Mouse (Mus musculus): ENCODE data around the gene Troap. TPM values are rescaled to one million over a fixed set of nuclear protein-coding genes. Genes with fewer than 3 reads are reported as not detected.

The Troap gene
- polyA plus RNA-seq, 1 experiment, result 5.9 TPM

GRCm38 (mm10) chr15:99092870-99093269 is 18.5 kb downstream of the Troap start, which contains the start of gene Dnajc22:
Dnajc22 (plus strand) TSS chr15:99093170.
- peaks cover 3% of the 10 kb centered on the region; the same call in 1 of the 2 replicates for H3K4me1 ChIP-seq (ENCODE audit: control insufficient read depth, insufficient read depth, insufficient read length)
- H3K27me3 ChIP-seq (ENCODE audit: control insufficient read depth, insufficient read depth, low read length), result peaks cover 40% of the 10 kb centered on the region
- peak within 1 kb of the TSS; percentile 21; the same call in 1 of the 2 replicates for H3K4me3 ChIP-seq (ENCODE audit: extremely low read depth, insufficient read depth, insufficient read length)

GRCm38 (mm10) chr15:99093291-99094258 is 19.2 kb downstream of the Troap start:
- DNase-seq (ENCODE audit: low read depth in 1 of 2, low spot score in 2 of 2), result no peak
- Histone ChIP-seq H3K4me1 (ENCODE audit: control insufficient read depth, insufficient read depth, insufficient read length) (peaks cover 3% of the 10 kb centered on the region; the same call in 1 of the 2 replicates), H3K27me3 (ENCODE audit: control insufficient read depth, insufficient read depth, low read length) (peaks cover 37% of the 10 kb centered on the region), H3K36me3 (ENCODE audit: control insufficient read depth, insufficient read depth, low read length) (no peaks in the 10 kb centered on the region), H3K27ac (ENCODE audit: insufficient read depth, low read length) (no peak overlapping the region), H3K4me3 (ENCODE audit: extremely low read depth, insufficient read depth, insufficient read length) (peak overlapping the region; percentile 21; the same call in 1 of the 2 replicates)
- WGBS, result 6% methylated on average over 56 of the region's 56 CpGs
- TF ChIP-seq POLR2A (IDR thresholded peaks at IDR 0.05; ENCODE audit: low read depth, low read length) (no peak), CTCF (IDR thresholded peaks at IDR 0.05; ENCODE audit: extremely low read depth, insufficient read depth, insufficient read length, insufficient replicate concordance) (peak; percentile 2; the same call in 1 of the 2 replicates)

More at GRCm38 (mm10) chr15:99092870-99093269, 18.5 kb downstream of the Troap start, which contains the start of gene Dnajc22:
- TF ChIP-seq POLR2A (IDR thresholded peaks at IDR 0.05; ENCODE audit: low read depth, low read length) (no peak), CTCF (IDR thresholded peaks at IDR 0.05; ENCODE audit: extremely low read depth, insufficient read depth, insufficient read length, insufficient replicate concordance) (no peak)
- no peak for DNase-seq (ENCODE audit: low read depth in 1 of 2, low spot score in 2 of 2)
- H3K36me3 ChIP-seq (ENCODE audit: control insufficient read depth, insufficient read depth, low read length), result no peaks in the 10 kb centered on the region
- 78% methylated on average over 8 of the region's 8 CpGs for WGBS
- H3K27ac ChIP-seq (ENCODE audit: insufficient read depth, low read length), result no peak within 1 kb of the TSS

GRCm38 (mm10) chr15:99094631-99095270 is 20.4 kb downstream of the Troap start:
- peaks cover 40% of the 10 kb centered on the region for H3K27me3 ChIP-seq (ENCODE audit: control insufficient read depth, insufficient read depth, low read length)
- H3K4me3 ChIP-seq (ENCODE audit: extremely low read depth, insufficient read depth, insufficient read length), result no peak overlapping the region
- TF ChIP-seq POLR2A (IDR thresholded peaks at IDR 0.05; ENCODE audit: low read depth, low read length) (no peak), CTCF (IDR thresholded peaks at IDR 0.05; ENCODE audit: extremely low read depth, insufficient read depth, insufficient read length, insufficient replicate concordance) (no peak)
- H3K4me1 ChIP-seq (ENCODE audit: control insufficient read depth, insufficient read depth, insufficient read length), result peaks cover 3% of the 10 kb centered on the region; the same call in 1 of the 2 replicates
- no peak overlapping the region for H3K27ac ChIP-seq (ENCODE audit: insufficient read depth, low read length)
- no peaks in the 10 kb centered on the region for H3K36me3 ChIP-seq (ENCODE audit: control insufficient read depth, insufficient read depth, low read length)
- no peak for DNase-seq (ENCODE audit: low read depth in 1 of 2, low spot score in 2 of 2)
- 10% methylated on average over 27 of the region's 27 CpGs for WGBS

- H3K36me3 ChIP-seq (ENCODE audit: control insufficient read depth, insufficient read depth, low read length), result no peaks in the 10 kb centered on the region
- DNase-seq (ENCODE audit: low read depth in 1 of 2, low spot score in 2 of 2), result no peak
- no peak overlapping the region for H3K4me3 ChIP-seq (ENCODE audit: extremely low read depth, insufficient read depth, insufficient read length)
- 23% methylated on average over 6 of the region's 6 CpGs for WGBS
- no peak for TF ChIP-seq POLR2A (IDR thresholded peaks at IDR 0.05; ENCODE audit: low read depth, low read length)
- TF ChIP-seq CTCF (IDR thresholded peaks at IDR 0.05; ENCODE audit: extremely low read depth, insufficient read depth, insufficient read length, insufficient replicate concordance), result no peak
- peaks cover 3% of the 10 kb centered on the region; the same call in 1 of the 2 replicates for H3K4me1 ChIP-seq (ENCODE audit: control insufficient read depth, insufficient read depth, insufficient read length)
- H3K27ac ChIP-seq (ENCODE audit: insufficient read depth, low read length), result no peak overlapping the region
- peaks cover 41% of the 10 kb centered on the region for H3K27me3 ChIP-seq (ENCODE audit: control insufficient read depth, insufficient read depth, low read length)
Observed at GRCm38 (mm10) chr15:99095356-99095755, 21.0 kb downstream of the Troap start.

GRCm38 (mm10) chr15:99096061-99096793 is 21.9 kb downstream of the Troap start:
- peaks cover 41% of the 10 kb centered on the region for H3K27me3 ChIP-seq (ENCODE audit: control insufficient read depth, insufficient read depth, low read length)
- no peak overlapping the region for H3K4me3 ChIP-seq (ENCODE audit: extremely low read depth, insufficient read depth, insufficient read length)
- H3K36me3 ChIP-seq (ENCODE audit: control insufficient read depth, insufficient read depth, low read length), result no peaks in the 10 kb centered on the region
- H3K4me1 ChIP-seq (ENCODE audit: control insufficient read depth, insufficient read depth, insufficient read length), result peaks cover 3% of the 10 kb centered on the region; the same call in 1 of the 2 replicates
- H3K27ac ChIP-seq (ENCODE audit: insufficient read depth, low read length), result no peak overlapping the region
- TF ChIP-seq CTCF (IDR thresholded peaks at IDR 0.05; ENCODE audit: extremely low read depth, insufficient read depth, insufficient read length, insufficient replicate concordance) (no peak), POLR2A (IDR thresholded peaks at IDR 0.05; ENCODE audit: low read depth, low read length) (no peak)
- no peak for DNase-seq (ENCODE audit: low read depth in 1 of 2, low spot score in 2 of 2)
- 21% methylated on average over 24 of the region's 24 CpGs for WGBS

Measured in spleen, adult 2 months (tissue).